Mouse (Mus musculus): ENCODE measurements around the gene Ythdf1.

Gene Ythdf1

DNA sequence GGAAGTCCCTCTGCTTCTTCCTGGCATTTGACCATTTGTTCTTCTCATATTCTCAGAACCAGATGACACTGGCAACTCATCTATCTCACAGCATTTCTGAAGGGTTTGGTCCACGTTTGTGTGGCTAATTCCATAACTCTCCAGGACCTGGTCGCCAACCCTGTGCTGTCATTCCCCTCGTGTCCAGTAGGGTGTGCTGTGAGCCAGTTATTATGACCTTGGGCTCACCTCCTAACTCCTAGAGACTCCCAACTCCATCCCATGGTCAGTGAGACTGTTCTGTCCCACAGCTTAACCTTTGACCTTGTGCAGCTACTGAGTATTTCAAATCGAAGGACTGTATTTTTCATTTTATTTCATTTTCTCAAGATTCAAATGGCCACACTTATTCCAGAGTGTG, 4.4 kb upstream of the Ythdf1 start:
- TF ChIP-seq POU5F1 (IDR thresholded peaks at IDR 0.05; ENCODE audit: borderline replicate concordance, low read length) (no peak), NANOG (IDR thresholded peaks at IDR 0.05; ENCODE audit: borderline replicate concordance, low read length) (no peak), CTCF (conservative IDR thresholded peaks at IDR 0.05; ENCODE audit: low read length) (peak; percentile 94)
- H3K36me3 ChIP-seq (ENCODE audit: insufficient read depth, low read length) = no peaks in the 10 kb centered on the region
- H3K4me1 ChIP-seq (replicated peaks; ENCODE audit: low read depth, low read length) = peaks cover 25% of the 10 kb centered on the region
- no peak overlapping the region for H3K4me3 ChIP-seq (replicated peaks; ENCODE audit: low read length)
- no peaks in the 10 kb centered on the region for H3K27me3 ChIP-seq (ENCODE audit: insufficient read depth, low read length)
- no peaks in the 10 kb centered on the region for H3K9me3 ChIP-seq (ENCODE audit: low read length)

DNA sequence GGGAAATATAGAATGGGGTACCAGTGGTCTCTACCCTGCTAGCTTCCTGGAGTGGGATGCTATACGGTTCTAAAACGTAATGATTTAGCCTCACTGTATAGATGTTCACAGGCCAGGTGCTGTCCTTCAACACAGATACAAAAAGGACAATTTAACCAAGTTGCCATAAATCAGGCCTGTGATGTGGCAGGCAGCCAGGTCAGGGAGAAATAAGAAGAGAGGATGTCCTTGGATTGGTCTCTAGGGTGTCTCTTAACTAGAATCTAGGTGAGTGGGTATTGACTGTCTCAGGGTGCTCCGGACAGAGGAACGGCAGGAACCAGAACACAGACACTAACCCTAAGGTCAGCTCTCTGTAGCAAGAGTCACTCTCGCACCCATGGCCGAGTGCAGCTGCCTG, 2.0 kb upstream of the Ythdf1 start:
- H3K36me3 ChIP-seq (ENCODE audit: insufficient read depth, low read length) = peaks cover 17% of the 10 kb centered on the region
- no peaks in the 10 kb centered on the region for H3K9me3 ChIP-seq (ENCODE audit: low read length)
- TF ChIP-seq POU5F1 (IDR thresholded peaks at IDR 0.05; ENCODE audit: borderline replicate concordance, low read length) = no peak
- no peak for TF ChIP-seq NANOG (IDR thresholded peaks at IDR 0.05; ENCODE audit: borderline replicate concordance, low read length)
- no peak for TF ChIP-seq CTCF (conservative IDR thresholded peaks at IDR 0.05; ENCODE audit: low read length)
- H3K4me1 ChIP-seq (replicated peaks; ENCODE audit: low read depth, low read length) = peaks cover 34% of the 10 kb centered on the region
- no peak overlapping the region for H3K4me3 ChIP-seq (replicated peaks; ENCODE audit: low read length)
- no peaks in the 10 kb centered on the region for H3K27me3 ChIP-seq (ENCODE audit: insufficient read depth, low read length)

DNA sequence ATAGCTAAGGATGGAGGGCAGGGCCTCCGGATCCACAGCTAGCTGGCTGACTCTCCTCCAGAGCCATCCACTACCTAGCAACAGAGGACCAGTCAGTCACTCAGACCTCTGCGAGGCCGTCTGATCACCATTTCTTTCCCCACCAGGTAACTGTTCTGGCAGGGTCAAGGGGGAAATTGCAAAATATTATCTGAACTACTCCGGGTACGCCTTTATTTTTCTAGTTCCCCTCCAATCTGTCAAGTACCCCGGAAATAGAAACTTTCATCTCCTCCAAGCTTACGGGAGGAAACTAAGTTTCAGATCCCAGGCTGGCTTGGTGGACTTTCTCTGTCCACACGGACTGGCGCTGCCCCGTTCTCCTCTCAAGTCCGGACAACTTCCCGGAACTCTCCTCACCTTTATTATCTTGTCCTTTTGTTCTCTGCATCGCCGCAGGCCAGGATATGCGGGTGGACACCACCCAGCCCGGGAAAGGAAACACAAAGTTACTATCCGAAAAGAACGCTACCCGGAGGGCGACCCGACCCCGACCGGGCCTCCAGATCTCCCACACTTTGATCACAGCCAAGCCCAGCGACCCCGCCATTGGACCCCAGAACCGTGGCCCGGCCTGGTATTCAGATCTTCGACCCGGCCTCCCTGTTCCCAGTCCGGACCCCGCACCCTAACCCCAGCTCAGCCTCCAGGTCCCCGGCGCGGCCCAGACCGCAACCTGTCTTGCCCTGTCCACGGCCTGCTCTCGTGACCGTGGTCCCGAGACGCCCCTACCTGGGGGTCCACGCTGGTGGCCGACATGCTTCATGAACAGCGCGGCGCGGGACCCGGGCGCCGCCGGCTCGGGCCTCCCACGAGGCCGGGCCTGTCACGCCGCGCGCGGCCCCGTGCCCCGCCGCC, 588 bp downstream of the Ythdf1 start:
- peaks cover 43% of the 10 kb centered on the region for H3K36me3 ChIP-seq (ENCODE audit: insufficient read depth, low read length)
- TF ChIP-seq NANOG (IDR thresholded peaks at IDR 0.05; ENCODE audit: borderline replicate concordance, low read length) (no peak), POU5F1 (IDR thresholded peaks at IDR 0.05; ENCODE audit: borderline replicate concordance, low read length) (no peak), CTCF (conservative IDR thresholded peaks at IDR 0.05; ENCODE audit: low read length) (no peak)
- H3K4me3 ChIP-seq (replicated peaks; ENCODE audit: low read length) = peak overlapping the region; percentile 96
- no peaks in the 10 kb centered on the region for H3K27me3 ChIP-seq (ENCODE audit: insufficient read depth, low read length)
- peaks cover 54% of the 10 kb centered on the region for H3K4me1 ChIP-seq (replicated peaks; ENCODE audit: low read depth, low read length)
- no peaks in the 10 kb centered on the region for H3K9me3 ChIP-seq (ENCODE audit: low read length)

DNA sequence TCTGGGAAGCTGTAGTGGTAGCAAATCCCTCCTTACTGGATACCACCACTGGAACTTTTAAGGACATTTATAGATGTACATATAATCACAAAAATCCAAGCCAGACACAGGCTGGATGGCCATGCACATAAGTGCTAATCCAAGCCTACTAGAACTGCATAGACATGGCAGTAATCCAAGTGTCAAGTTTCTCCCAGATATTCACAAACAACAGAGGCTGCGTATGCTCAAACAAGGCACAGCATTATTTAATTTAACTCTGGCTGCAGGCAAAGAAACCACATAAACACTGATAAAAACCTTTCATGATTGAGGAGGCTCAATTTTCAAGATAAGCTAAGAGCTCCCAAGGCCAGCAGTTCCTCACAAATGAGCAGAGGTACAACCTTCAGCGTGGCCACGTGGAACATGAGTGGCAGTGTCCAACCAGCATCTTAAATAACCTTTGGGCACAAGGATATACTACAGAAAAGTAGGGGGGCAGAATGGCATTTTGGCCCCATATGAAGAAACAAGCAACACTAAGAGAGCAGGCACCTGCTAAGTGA, 4.8 kb downstream of the Ythdf1 start:
- H3K27me3 ChIP-seq (ENCODE audit: insufficient read depth, low read length) = no peaks in the 10 kb centered on the region
- H3K4me1 ChIP-seq (replicated peaks; ENCODE audit: low read depth, low read length) = peaks cover 85% of the 10 kb centered on the region
- H3K36me3 ChIP-seq (ENCODE audit: insufficient read depth, low read length) = peaks cover 85% of the 10 kb centered on the region
- no peak overlapping the region for H3K4me3 ChIP-seq (replicated peaks; ENCODE audit: low read length)
- no peaks in the 10 kb centered on the region for H3K9me3 ChIP-seq (ENCODE audit: low read length)
- TF ChIP-seq CTCF (conservative IDR thresholded peaks at IDR 0.05; ENCODE audit: low read length) = no peak
- no peak for TF ChIP-seq NANOG (IDR thresholded peaks at IDR 0.05; ENCODE audit: borderline replicate concordance, low read length)
- no peak for TF ChIP-seq POU5F1 (IDR thresholded peaks at IDR 0.05; ENCODE audit: borderline replicate concordance, low read length)

DNA sequence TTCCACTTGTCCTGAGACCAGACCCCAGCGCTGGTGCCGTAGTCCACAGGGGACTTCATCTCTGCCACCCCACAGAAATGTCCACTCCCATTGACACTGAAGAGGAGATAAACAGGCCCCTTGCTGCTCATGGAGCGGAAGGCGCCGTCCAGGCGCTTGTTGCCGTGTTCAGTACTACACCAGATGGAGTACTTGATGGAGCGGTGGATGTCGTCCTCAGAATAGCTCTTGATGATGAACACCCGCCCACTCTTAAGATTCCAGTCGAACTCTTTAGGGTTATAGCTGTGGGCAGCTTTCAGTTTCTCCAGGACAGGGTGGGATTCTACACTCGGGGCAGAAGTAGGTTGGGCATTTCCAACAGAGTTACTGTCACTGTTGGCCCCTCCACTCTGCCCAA, 9.8 kb downstream of the Ythdf1 start:
- Histone ChIP-seq H3K4me3 (replicated peaks; ENCODE audit: low read length) (no peak overlapping the region), H3K9me3 (ENCODE audit: low read length) (no peaks in the 10 kb centered on the region), H3K27me3 (ENCODE audit: insufficient read depth, low read length) (no peaks in the 10 kb centered on the region), H3K4me1 (replicated peaks; ENCODE audit: low read depth, low read length) (peaks cover 90% of the 10 kb centered on the region), H3K36me3 (ENCODE audit: insufficient read depth, low read length) (peaks cover 96% of the 10 kb centered on the region)
- TF ChIP-seq POU5F1 (IDR thresholded peaks at IDR 0.05; ENCODE audit: borderline replicate concordance, low read length) (no peak), NANOG (IDR thresholded peaks at IDR 0.05; ENCODE audit: borderline replicate concordance, low read length) (no peak), CTCF (conservative IDR thresholded peaks at IDR 0.05; ENCODE audit: low read length) (no peak)

DNA sequence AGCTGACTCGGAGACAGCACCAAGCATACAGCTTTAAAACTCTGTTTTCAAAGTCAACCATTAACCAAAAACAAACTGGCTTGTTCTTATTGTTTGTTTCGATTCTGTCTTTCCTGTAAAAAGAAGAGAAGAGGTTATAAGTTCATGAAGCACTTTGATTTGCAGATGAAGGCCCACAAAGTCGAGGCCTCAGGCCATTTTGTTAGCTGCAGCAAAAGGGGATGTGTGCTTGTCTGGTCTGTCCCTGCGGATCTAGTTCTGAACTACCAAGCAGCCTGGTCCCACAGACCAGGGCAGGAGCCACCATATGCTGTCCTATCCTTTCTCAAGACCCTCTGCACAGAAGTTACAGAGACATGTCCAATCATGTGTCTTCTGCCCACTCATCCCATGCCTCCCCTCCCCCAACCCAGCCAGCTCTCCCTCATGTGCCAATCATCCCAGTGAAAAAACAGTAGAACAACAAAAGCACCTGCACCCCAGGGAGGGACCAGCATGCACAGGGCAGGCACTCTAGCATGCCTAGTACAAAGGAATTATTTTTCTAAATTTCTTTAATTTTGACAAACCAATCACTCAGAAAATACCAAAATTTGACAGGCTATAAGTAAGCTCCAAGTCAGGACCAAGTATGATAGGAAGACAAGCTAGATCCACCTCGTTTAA, 15.1 kb downstream of the Ythdf1 start:
- Histone ChIP-seq H3K4me3 (replicated peaks; ENCODE audit: low read length) (peak overlapping the region; percentile 32; the same call in 1 of the 2 replicates), H3K9me3 (ENCODE audit: low read length) (no peaks in the 10 kb centered on the region), H3K27me3 (ENCODE audit: insufficient read depth, low read length) (no peaks in the 10 kb centered on the region), H3K4me1 (replicated peaks; ENCODE audit: low read depth, low read length) (peaks cover 60% of the 10 kb centered on the region), H3K36me3 (ENCODE audit: insufficient read depth, low read length) (peaks cover 73% of the 10 kb centered on the region)
- TF ChIP-seq NANOG (IDR thresholded peaks at IDR 0.05; ENCODE audit: borderline replicate concordance, low read length) (no peak), POU5F1 (IDR thresholded peaks at IDR 0.05; ENCODE audit: borderline replicate concordance, low read length) (no peak), CTCF (conservative IDR thresholded peaks at IDR 0.05; ENCODE audit: low read length) (no peak)

DNA sequence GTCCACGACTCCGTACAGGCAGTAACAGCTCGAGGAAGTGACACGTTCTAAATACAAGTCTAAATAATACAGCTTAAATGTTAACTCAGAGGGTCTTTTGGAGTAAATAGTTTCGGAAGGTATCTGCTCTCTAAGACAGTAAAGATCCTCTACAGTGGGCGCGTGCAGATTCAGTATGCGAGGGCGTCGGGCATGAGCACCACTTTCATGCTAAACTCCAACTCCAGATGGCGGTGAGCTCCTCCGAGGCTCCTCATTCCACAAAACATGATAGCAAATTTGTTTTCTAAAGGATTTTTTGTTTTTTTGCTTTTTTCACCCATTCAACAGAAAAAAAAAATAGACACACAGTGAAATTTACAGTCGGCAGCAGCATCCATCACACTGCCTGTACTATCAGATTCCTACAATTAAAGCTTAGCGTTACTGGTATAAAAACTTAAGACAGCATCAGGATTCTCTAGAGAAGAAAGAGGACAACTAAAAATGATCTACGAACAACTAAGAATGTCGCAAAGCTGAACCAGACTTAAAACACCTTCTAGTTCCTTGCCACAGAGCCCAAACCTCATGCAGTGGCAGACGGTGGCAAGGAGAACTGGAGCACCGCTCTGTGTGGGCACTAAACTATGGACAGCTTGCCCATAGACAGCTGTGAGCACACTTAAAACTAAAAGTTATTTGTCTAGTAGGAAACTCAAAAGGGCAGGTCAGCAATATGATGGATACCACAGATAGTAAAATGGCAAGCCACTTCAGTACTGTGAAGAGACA, 16.1 kb downstream of the Ythdf1 start:
- TF ChIP-seq NANOG (IDR thresholded peaks at IDR 0.05; ENCODE audit: borderline replicate concordance, low read length) (no peak), CTCF (conservative IDR thresholded peaks at IDR 0.05; ENCODE audit: low read length) (no peak), POU5F1 (IDR thresholded peaks at IDR 0.05; ENCODE audit: borderline replicate concordance, low read length) (no peak)
- Histone ChIP-seq H3K4me1 (replicated peaks; ENCODE audit: low read depth, low read length) (peaks cover 51% of the 10 kb centered on the region), H3K36me3 (ENCODE audit: insufficient read depth, low read length) (peaks cover 63% of the 10 kb centered on the region), H3K27me3 (ENCODE audit: insufficient read depth, low read length) (no peaks in the 10 kb centered on the region), H3K9me3 (ENCODE audit: low read length) (no peaks in the 10 kb centered on the region), H3K4me3 (replicated peaks; ENCODE audit: low read length) (no peak overlapping the region)

DNA sequence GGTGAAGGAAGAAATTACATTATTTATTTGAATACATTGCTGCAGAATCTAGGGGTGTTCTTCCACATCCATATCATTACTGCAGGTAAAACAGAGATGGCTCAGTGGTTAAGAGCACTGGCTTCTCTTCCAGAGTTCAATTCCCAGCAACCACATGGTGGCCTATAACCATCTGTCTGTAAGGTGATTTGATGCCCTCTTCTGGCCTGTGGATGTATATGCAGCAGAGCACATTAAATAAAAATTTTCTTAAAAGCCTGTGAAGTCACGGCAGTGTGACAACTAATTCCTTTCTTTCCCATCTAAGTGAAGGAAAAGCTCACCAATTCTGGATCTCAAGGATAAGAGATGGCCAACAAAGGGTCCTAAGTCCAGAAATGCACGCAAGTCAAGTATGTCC, 18.7 kb downstream of the Ythdf1 start:
- H3K36me3 ChIP-seq (ENCODE audit: insufficient read depth, low read length) = peaks cover 40% of the 10 kb centered on the region
- no peak for TF ChIP-seq POU5F1 (IDR thresholded peaks at IDR 0.05; ENCODE audit: borderline replicate concordance, low read length)
- no peak for TF ChIP-seq NANOG (IDR thresholded peaks at IDR 0.05; ENCODE audit: borderline replicate concordance, low read length)
- TF ChIP-seq CTCF (conservative IDR thresholded peaks at IDR 0.05; ENCODE audit: low read length) = peak; percentile 65
- H3K27me3 ChIP-seq (ENCODE audit: insufficient read depth, low read length) = peaks cover 10% of the 10 kb centered on the region; the same call in 1 of the 2 replicates
- peaks cover 34% of the 10 kb centered on the region for H3K4me1 ChIP-seq (replicated peaks; ENCODE audit: low read depth, low read length)
- no peaks in the 10 kb centered on the region for H3K9me3 ChIP-seq (ENCODE audit: low read length)
- H3K4me3 ChIP-seq (replicated peaks; ENCODE audit: low read length) = no peak overlapping the region
